Mouse (Mus musculus): ENCODE results near the gene Dhrs2. TPM values are rescaled to one million over a fixed set of nuclear protein-coding genes. Genes with fewer than 3 reads are reported as not detected.

Dhrs2 gene
- total and polyA plus RNA-seq, 3 experiments = 0.27 TPM; not detected in 2

DNA sequence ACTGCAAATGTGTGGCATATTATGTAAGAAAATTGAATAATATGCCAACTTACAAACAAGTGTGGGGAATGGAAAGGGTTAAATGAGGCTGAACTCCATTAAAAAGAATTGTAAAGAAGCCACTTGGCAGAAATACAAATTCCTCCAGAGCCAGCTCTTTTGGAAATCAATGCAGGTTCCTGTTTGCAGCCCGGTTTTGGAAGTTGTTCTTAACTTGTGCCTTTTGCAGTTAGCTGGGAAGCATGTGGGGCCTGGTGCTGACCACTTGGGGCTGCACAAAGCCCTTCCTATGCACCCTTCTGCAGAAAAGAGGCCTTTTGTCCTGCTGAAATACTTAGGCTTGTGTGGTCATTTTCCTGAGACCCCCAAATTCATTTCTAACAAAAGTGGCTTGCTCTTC lies 1.4 kb downstream of the Dhrs2 start:
- no peaks in the 10 kb centered on the region for H3K79me2 ChIP-seq (replicated peaks; ENCODE audit: control insufficient read depth, insufficient read depth, low read length)
- H3K9ac ChIP-seq (ENCODE audit: low read depth, low read length) = no peak overlapping the region
- H3K27me3 ChIP-seq (ENCODE audit: control insufficient read depth, insufficient read depth, low read length) = no peaks in the 10 kb centered on the region
- intact Hi-C loops (cut with DNase I) = no loop called here
- no peak overlapping the region for H3K27ac ChIP-seq
- TF ChIP-seq EP300 (IDR thresholded peaks at IDR 0.05; ENCODE audit: insufficient read depth, low read depth, low read length) (no peak), CTCF (IDR thresholded peaks at IDR 0.05) (peak; percentile 4; the same call in 1 of the 2 replicates)
- H3K36me3 ChIP-seq (ENCODE audit: control insufficient read depth, insufficient read depth, low read length) = no peaks in the 10 kb centered on the region
- H3K4me3 ChIP-seq = no peak overlapping the region
- H3K4me1 ChIP-seq (ENCODE audit: control insufficient read depth, insufficient read depth, low read length) = no peaks in the 10 kb centered on the region
- DNase-seq = no peak
- WGBS = 5% methylated on average over 1 of the region's 1 CpGs

- no peaks in the 10 kb centered on the region for H3K27me3 ChIP-seq (ENCODE audit: control insufficient read depth, insufficient read depth, low read length)
- H3K9ac ChIP-seq (ENCODE audit: low read depth, low read length) = no peak overlapping the region
- no peak for DNase-seq
- 87% methylated on average over 11 of the region's 11 CpGs for WGBS
- intact Hi-C loops (cut with DNase I) = no loop called here
- TF ChIP-seq POLR2A (IDR thresholded peaks at IDR 0.05; ENCODE audit: insufficient read depth, low read depth, low read length) (no peak), EP300 (IDR thresholded peaks at IDR 0.05; ENCODE audit: insufficient read depth, low read depth, low read length) (no peak), CTCF (IDR thresholded peaks at IDR 0.05) (no peak)
- H3K36me3 ChIP-seq (ENCODE audit: control insufficient read depth, insufficient read depth, low read length) = no peaks in the 10 kb centered on the region
- no peak overlapping the region for H3K27ac ChIP-seq
- H3K4me3 ChIP-seq = no peak overlapping the region
- no peaks in the 10 kb centered on the region for H3K79me2 ChIP-seq (replicated peaks; ENCODE audit: control insufficient read depth, insufficient read depth, low read length)
- H3K4me1 ChIP-seq (ENCODE audit: control insufficient read depth, insufficient read depth, low read length) = no peaks in the 10 kb centered on the region
These were observed 12.8 kb downstream of the Dhrs2 start for GRCm38 (mm10) chr14:55234639-55235038.

- Histone ChIP-seq H3K9ac (ENCODE audit: low read depth, low read length) (no peak overlapping the region), H3K79me2 (replicated peaks; ENCODE audit: control insufficient read depth, insufficient read depth, low read length) (no peaks in the 10 kb centered on the region), H3K27me3 (ENCODE audit: control insufficient read depth, insufficient read depth, low read length) (no peaks in the 10 kb centered on the region), H3K27ac (no peak overlapping the region), H3K36me3 (ENCODE audit: control insufficient read depth, insufficient read depth, low read length) (no peaks in the 10 kb centered on the region), H3K4me3 (no peak overlapping the region), H3K4me1 (ENCODE audit: control insufficient read depth, insufficient read depth, low read length) (no peaks in the 10 kb centered on the region)
- no peak for TF ChIP-seq EP300 (IDR thresholded peaks at IDR 0.05; ENCODE audit: insufficient read depth, low read depth, low read length)
- TF ChIP-seq POLR2A (IDR thresholded peaks at IDR 0.05; ENCODE audit: insufficient read depth, low read depth, low read length) = no peak
- no peak for TF ChIP-seq CTCF (IDR thresholded peaks at IDR 0.05)
- intact Hi-C loops (cut with DNase I) = no loop called here
- 71% methylated on average over 2 of the region's 2 CpGs for WGBS
- DNase-seq = no peak
These were observed 14.9 kb downstream of the Dhrs2 start for GRCm38 (mm10) chr14:55236685-55237084.

- H3K9ac ChIP-seq (ENCODE audit: low read depth, low read length) = no peak overlapping the region
- no peaks in the 10 kb centered on the region for H3K27me3 ChIP-seq (ENCODE audit: control insufficient read depth, insufficient read depth, low read length)
- H3K4me3 ChIP-seq = no peak overlapping the region
- WGBS = 91% methylated on average over 1 of the region's 1 CpGs
- no peak for DNase-seq
- intact Hi-C loops (cut with DNase I) = no loop called here
- H3K4me1 ChIP-seq (ENCODE audit: control insufficient read depth, insufficient read depth, low read length) = no peaks in the 10 kb centered on the region
- no peak overlapping the region for H3K27ac ChIP-seq
- no peaks in the 10 kb centered on the region for H3K36me3 ChIP-seq (ENCODE audit: control insufficient read depth, insufficient read depth, low read length)
- TF ChIP-seq CTCF (IDR thresholded peaks at IDR 0.05) = no peak
- TF ChIP-seq POLR2A (IDR thresholded peaks at IDR 0.05; ENCODE audit: insufficient read depth, low read depth, low read length) = no peak
- no peak for TF ChIP-seq EP300 (IDR thresholded peaks at IDR 0.05; ENCODE audit: insufficient read depth, low read depth, low read length)
- H3K79me2 ChIP-seq (replicated peaks; ENCODE audit: control insufficient read depth, insufficient read depth, low read length) = no peaks in the 10 kb centered on the region
These were observed 20.9 kb downstream of the Dhrs2 start for GRCm38 (mm10) chr14:55242664-55243063.

- no peaks in the 10 kb centered on the region for H3K36me3 ChIP-seq (ENCODE audit: control insufficient read depth, insufficient read depth, low read length)
- H3K4me1 ChIP-seq (ENCODE audit: control insufficient read depth, insufficient read depth, low read length) = no peaks in the 10 kb centered on the region
- no peak overlapping the region for H3K27ac ChIP-seq
- intact Hi-C loops (cut with DNase I) = no loop called here
- no peak overlapping the region for H3K9ac ChIP-seq (ENCODE audit: low read depth, low read length)
- H3K4me3 ChIP-seq = no peak overlapping the region
- no peaks in the 10 kb centered on the region for H3K79me2 ChIP-seq (replicated peaks; ENCODE audit: control insufficient read depth, insufficient read depth, low read length)
- no peaks in the 10 kb centered on the region for H3K27me3 ChIP-seq (ENCODE audit: control insufficient read depth, insufficient read depth, low read length)
- 65% methylated on average over 6 of the region's 6 CpGs for WGBS
- no peak for DNase-seq
- TF ChIP-seq POLR2A (IDR thresholded peaks at IDR 0.05; ENCODE audit: insufficient read depth, low read depth, low read length) = no peak
- no peak for TF ChIP-seq EP300 (IDR thresholded peaks at IDR 0.05; ENCODE audit: insufficient read depth, low read depth, low read length)
- TF ChIP-seq CTCF (IDR thresholded peaks at IDR 0.05) = no peak
These were observed 25.4 kb downstream of the Dhrs2 start for GRCm38 (mm10) chr14:55247181-55247580.

- Histone ChIP-seq H3K27me3 (ENCODE audit: control insufficient read depth, insufficient read depth, low read length) (no peaks in the 10 kb centered on the region), H3K27ac (no peak overlapping the region), H3K36me3 (ENCODE audit: control insufficient read depth, insufficient read depth, low read length) (no peaks in the 10 kb centered on the region), H3K79me2 (replicated peaks; ENCODE audit: control insufficient read depth, insufficient read depth, low read length) (no peaks in the 10 kb centered on the region), H3K9ac (ENCODE audit: low read depth, low read length) (no peak overlapping the region), H3K4me3 (no peak overlapping the region), H3K4me1 (ENCODE audit: control insufficient read depth, insufficient read depth, low read length) (no peaks in the 10 kb centered on the region)
- TF ChIP-seq CTCF (IDR thresholded peaks at IDR 0.05) = no peak
- TF ChIP-seq POLR2A (IDR thresholded peaks at IDR 0.05; ENCODE audit: insufficient read depth, low read depth, low read length) = no peak
- no peak for TF ChIP-seq EP300 (IDR thresholded peaks at IDR 0.05; ENCODE audit: insufficient read depth, low read depth, low read length)
- no peak for DNase-seq
- intact Hi-C loops (cut with DNase I) = no loop called here
- 76% methylated on average over 6 of the region's 6 CpGs for WGBS
These were observed 26.5 kb downstream of the Dhrs2 start for GRCm38 (mm10) chr14:55248284-55248683.
